Mouse (Mus musculus): Measurements from ENCODE around the gene Slc11a1.
"Not testable (repeated sequence)": the region's sequence is repeated elsewhere in the genome, so short reads cannot be mapped to it uniquely, and the experiment has no call there.

Gene Slc11a1

DNA sequence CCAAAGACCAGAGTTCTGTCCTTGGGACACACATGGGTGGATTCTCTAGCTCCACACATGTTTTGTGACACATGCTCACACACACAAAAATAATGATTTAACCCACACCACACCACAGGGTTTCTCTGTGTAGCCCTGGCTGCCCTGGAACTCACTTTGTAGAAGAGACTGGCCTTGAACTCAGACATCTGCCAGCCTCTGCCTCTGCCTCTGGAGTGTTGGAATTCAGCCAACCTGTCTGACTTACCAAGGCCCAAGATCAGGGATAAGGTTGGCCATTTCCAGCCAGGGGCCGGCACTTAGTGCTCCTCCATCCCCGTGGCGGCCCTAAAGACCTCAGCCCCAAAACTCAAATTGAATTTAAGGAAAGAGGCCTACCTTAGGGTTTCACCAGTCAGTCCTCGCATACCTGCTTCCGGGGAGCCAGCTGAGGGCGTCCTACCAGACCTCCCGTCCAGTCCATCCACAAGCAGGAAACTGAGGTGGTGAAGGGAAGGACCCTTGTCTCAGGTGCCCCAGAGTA lies 13.5 kb downstream of the Slc11a1 start:
- Histone ChIP-seq H3K36me3 (ENCODE audit: control insufficient read depth, insufficient read depth, low read length, poor library complexity, severe bottlenecking) (no peaks in the 10 kb centered on the region), H3K27me3 (ENCODE audit: control insufficient read depth, insufficient read depth, low read length, poor library complexity, severe bottlenecking) (no peaks in the 10 kb centered on the region)
- no peak for DNase-seq (ENCODE audit: low read depth, low spot score)

DNA sequence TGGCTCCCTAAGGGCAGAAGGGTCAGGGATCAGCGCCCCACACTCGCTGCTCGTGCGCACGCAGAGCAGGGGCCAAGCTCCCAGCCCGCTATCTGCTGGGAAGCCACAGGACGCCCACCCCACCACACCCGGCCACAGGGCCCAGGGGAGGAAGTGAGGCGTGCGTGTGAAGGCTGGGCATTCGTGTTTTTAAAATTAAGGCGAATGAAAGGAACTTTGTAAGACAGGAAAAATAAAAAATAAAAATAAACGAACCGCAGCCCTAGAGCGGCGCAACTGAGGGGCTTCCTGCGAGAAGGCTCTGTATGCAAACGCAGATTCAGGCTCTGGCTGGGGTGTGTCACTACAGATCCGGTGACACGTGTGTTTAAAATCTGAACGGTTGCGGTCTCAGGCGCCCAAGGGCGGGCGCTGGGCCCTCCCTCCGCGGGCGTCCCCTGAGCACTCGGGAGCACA lies 14.9 kb downstream of the Slc11a1 start:
- H3K27me3 ChIP-seq (ENCODE audit: control insufficient read depth, insufficient read depth, low read length, poor library complexity, severe bottlenecking): no peaks in the 10 kb centered on the region
- H3K36me3 ChIP-seq (ENCODE audit: control insufficient read depth, insufficient read depth, low read length, poor library complexity, severe bottlenecking): 0 out of 2 replicates have a peak, but pooled peaks cover 2% of the 10 kb centered on the region
- DNase-seq (ENCODE audit: low read depth, low spot score): peak; percentile 86

DNA sequence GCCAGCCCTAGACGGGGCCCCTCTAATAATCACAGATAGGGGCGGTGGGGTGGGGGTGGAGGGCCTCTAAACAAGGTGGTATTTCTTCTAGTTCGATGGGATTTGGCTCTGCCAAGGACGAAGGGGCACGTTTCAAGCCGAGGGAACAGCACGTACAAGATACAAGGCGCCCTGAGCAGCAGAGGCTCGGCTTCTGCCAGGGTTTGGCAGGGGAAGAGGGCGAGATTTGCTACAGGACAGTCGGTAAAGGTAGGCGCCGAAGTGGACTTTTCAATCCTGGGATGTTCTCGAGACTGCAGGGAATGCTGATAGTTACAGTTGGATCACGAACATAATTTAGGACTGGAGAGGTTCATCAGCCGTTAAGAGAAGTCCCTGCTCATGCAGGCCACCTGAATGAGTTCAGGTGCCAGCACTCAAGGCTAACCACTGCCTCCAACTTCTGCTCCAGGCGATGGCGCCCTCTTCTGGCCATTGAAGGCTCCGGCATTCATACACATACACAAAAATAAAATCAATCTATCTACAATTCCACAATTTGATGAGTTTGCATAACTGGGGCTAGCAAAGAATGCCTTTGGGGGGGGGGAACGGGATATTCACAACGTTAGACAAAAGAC lies 15.4 kb downstream of the Slc11a1 start:
- Histone ChIP-seq H3K27me3 (ENCODE audit: control insufficient read depth, insufficient read depth, low read length, poor library complexity, severe bottlenecking) (no peaks in the 10 kb centered on the region), H3K36me3 (ENCODE audit: control insufficient read depth, insufficient read depth, low read length, poor library complexity, severe bottlenecking) (peaks cover 4% of the 10 kb centered on the region; the same call in 1 of the 2 replicates)
- peak; percentile 89 for DNase-seq (ENCODE audit: low read depth, low spot score)

DNA sequence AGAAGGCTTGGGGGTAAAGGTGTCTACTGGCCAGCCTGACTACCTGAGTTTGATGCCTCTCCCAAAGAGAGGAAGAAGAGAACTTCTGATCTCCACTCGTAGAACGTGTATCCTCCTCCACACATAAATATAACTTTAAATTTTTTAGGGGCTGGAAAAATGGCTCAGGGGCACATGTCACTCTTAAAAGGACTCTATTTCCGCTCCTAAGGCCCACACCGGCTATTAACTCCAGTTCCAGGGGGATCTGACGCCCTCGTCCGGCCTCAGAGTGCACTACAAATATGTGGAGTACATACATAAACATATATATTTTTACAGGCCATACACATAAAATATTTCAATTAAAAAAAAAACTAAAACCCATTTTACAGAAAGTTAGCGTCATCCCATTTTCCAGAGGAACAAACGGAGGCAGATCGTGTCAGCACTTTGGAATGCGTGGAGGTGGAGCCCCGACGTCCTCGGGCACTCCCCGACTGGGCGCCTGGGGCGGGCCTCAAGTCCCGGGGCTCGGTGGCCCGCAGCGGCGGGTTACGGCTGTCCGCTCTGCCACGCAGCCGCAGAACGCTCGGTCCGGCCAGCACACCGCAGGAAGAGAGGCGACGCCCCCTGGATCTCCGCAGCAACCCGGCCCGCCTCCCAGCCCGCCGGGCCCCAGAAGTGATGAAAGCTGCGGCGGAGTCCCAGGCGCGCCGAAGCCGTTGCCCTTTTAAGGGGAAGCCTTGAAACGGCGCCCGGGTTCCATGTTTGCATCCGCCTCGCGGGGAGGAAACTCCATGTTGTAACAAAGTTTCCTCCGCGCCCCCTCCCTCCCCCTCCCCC lies 16.1 kb downstream of the Slc11a1 start, which contains the start of gene Ctdsp1:
Ctdsp1 (plus strand) TSS at position 586 of the 825 bp plus-strand sequence.
- no peaks in the 10 kb centered on the region for H3K27me3 ChIP-seq (ENCODE audit: control insufficient read depth, insufficient read depth, low read length, poor library complexity, severe bottlenecking)
- peak; percentile 93 for DNase-seq (ENCODE audit: low read depth, low spot score)
- peaks cover 4% of the 10 kb centered on the region; the same call in 1 of the 2 replicates for H3K36me3 ChIP-seq (ENCODE audit: control insufficient read depth, insufficient read depth, low read length, poor library complexity, severe bottlenecking)

DNA sequence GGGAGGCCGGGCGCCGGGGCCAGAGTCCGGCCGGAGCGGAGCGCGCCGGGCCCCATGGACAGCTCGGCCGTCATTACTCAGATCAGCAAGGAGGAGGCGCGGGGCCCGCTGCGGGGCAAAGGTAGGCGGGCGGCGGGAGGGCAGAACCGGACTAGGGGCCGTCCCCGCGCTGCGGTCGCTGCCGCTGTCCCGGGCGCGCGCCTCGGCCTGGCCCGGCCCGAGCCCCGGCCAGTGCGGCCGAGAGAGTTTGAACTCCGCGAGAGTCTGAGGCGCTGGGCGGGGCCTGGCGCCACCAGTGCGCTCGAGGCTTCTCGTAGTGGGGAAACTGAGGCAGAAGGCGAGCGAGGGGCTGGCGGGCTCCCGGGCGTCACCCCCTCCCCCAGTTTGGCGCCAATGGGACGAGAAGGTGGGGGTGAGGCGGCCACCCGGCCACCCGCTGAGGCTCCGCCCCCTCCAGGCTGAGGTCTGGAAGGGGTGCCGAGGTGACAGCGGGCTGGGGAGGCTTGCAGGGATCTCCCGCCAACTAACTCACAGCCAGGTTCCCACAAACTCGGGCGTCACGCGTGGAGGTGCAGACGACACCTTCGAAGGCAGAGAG lies 16.9 kb downstream of the Slc11a1 start:
- peak; percentile 59 for DNase-seq (ENCODE audit: low read depth, low spot score)
- peaks cover 4% of the 10 kb centered on the region; the same call in 1 of the 2 replicates for H3K36me3 ChIP-seq (ENCODE audit: control insufficient read depth, insufficient read depth, low read length, poor library complexity, severe bottlenecking)
- H3K27me3 ChIP-seq (ENCODE audit: control insufficient read depth, insufficient read depth, low read length, poor library complexity, severe bottlenecking): no peaks in the 10 kb centered on the region

DNA sequence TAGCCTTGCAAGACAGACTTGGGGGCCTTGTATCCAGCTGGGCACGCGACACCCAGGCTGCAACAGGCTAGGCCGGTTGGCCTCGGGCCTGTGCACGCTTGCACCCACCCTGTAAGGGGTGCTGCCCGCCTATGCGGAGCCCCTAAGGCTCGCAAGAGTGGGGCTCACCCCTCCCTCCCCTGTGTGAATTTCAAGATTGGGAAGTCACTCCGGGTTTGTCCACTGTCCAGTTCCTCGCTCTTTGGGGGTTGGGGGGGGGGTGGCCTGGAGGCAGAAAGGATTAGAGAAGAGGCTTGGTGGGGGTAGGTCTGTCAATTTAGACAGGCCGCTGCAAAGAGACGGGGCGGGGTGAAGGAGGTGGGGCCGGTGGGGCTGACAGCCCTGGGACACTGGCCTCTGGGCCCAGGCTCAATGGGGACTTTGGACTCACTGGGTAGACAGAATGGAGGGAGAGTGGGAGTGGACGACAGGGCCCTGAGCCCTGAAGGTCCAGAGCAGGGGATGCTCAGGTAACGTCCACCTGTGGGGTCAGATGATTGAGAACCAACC lies 17.5 kb downstream of the Slc11a1 start:
- peaks cover 4% of the 10 kb centered on the region; the same call in 1 of the 2 replicates for H3K36me3 ChIP-seq (ENCODE audit: control insufficient read depth, insufficient read depth, low read length, poor library complexity, severe bottlenecking)
- no peak for DNase-seq (ENCODE audit: low read depth, low spot score)

DNA sequence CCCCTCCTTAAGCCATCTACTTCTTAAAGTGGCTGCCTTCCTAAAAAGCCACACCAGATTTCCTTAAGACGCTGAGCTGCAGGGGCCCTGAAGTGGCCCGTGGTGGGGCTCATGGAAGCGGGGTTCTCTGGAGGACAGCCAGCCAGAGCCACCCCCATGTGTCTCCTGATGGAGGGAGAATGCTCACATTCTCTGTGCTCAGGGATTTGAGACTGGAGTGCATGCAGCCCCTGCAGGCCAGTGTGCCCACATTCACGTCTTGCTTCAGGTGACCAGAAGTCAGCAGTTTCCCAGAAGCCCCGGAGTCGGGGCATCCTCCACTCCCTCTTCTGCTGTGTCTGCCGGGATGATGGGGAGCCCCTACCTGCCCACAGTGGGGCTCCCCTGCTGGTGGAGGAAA lies 18.0 kb downstream of the Slc11a1 start:
- Histone ChIP-seq H3K27me3 (ENCODE audit: control insufficient read depth, insufficient read depth, low read length, poor library complexity, severe bottlenecking) (no peaks in the 10 kb centered on the region), H3K36me3 (ENCODE audit: control insufficient read depth, insufficient read depth, low read length, poor library complexity, severe bottlenecking) (peaks cover 4% of the 10 kb centered on the region; the same call in 1 of the 2 replicates)

More for the DNA sequence above, 17.5 kb downstream of the Slc11a1 start:
- no peaks in the 10 kb centered on the region for H3K27me3 ChIP-seq (ENCODE audit: control insufficient read depth, insufficient read depth, low read length, poor library complexity, severe bottlenecking)

DNA sequence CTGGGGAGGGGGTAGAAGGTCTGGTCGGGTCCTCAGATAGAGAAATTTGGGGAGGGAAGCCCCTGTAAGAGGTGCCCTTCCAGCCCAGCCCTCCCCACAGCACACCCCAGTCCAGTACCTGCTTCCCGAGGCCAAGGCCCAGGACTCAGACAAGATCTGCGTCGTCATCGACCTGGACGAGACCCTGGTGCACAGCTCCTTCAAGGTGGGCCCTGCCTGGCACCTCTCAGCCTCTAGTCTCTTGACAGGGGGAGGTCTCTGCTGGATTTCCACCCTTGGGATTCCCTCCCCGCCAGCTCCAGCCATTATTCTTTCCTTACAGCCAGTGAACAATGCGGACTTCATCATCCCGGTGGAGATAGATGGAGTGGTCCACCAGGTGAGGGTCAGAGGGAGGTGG lies 18.7 kb downstream of the Slc11a1 start:
- Histone ChIP-seq H3K36me3 (ENCODE audit: control insufficient read depth, insufficient read depth, low read length, poor library complexity, severe bottlenecking) (peaks cover 4% of the 10 kb centered on the region; the same call in 1 of the 2 replicates), H3K27me3 (ENCODE audit: control insufficient read depth, insufficient read depth, low read length, poor library complexity, severe bottlenecking) (no peaks in the 10 kb centered on the region)
- DNase-seq (ENCODE audit: low read depth, low spot score): no peak

More for the DNA sequence above, 18.0 kb downstream of the Slc11a1 start:
- no peak for DNase-seq (ENCODE audit: low read depth, low spot score)

DNA sequence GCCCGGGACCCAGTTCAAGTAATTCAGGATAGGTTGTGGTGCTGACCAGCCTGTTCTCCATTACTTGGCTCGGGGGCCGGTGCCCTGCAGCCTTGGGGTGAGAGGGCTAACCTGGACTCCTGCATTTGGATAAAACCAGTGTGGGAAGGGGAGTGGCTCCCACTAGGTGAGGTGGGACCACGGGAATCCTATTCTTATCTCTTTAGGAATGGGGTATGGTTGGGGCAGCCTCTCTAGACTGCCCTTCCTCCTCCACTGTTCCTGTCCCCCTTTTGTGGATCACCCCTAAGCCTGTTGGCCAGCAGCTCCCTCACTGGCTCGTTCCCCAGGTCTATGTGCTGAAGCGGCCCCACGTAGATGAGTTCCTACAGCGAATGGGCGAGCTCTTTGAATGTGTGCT lies 19.3 kb downstream of the Slc11a1 start:
- DNase-seq (ENCODE audit: low read depth, low spot score): no peak
- H3K36me3 ChIP-seq (ENCODE audit: control insufficient read depth, insufficient read depth, low read length, poor library complexity, severe bottlenecking): peaks cover 4% of the 10 kb centered on the region; the same call in 1 of the 2 replicates
- no peaks in the 10 kb centered on the region for H3K27me3 ChIP-seq (ENCODE audit: control insufficient read depth, insufficient read depth, low read length, poor library complexity, severe bottlenecking)

DNA sequence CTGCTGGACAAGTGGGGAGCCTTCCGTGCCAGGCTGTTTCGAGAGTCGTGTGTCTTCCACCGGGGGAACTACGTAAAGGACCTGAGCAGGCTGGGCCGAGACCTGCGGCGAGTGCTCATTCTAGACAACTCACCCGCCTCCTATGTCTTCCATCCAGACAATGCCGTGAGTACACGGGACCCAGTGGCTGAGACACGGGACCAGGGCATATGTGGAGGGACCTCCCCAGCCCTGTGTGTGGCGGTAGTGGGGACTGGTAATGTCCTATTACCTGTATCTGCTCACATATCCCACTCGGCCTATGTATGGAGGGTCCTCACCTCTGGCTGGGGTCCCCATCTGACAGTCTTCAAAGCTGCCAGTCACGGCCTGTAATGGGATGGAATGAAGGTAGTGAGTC lies 19.9 kb downstream of the Slc11a1 start:
- DNase-seq (ENCODE audit: low read depth, low spot score): no peak
- Histone ChIP-seq H3K36me3 (ENCODE audit: control insufficient read depth, insufficient read depth, low read length, poor library complexity, severe bottlenecking) (peaks cover 4% of the 10 kb centered on the region; the same call in 1 of the 2 replicates), H3K27me3 (ENCODE audit: control insufficient read depth, insufficient read depth, low read length, poor library complexity, severe bottlenecking) (no peaks in the 10 kb centered on the region)

DNA sequence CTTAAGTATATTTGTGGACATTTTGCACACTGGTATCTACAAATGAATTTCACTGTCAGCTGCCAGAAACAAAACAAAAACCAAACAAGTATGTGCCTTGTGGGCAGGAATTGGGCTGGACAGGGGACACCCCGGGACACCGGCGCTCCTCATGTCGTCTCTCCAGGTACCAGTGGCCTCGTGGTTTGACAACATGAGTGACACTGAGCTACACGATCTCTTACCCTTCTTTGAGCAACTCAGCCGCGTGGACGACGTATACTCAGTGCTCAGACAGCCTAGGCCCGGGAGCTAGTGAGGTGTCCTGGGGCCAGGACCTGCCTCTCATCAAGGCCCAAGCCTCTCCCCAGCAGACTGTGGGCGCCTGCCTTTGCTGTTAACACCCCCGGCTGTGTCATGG lies 20.3 kb downstream of the Slc11a1 start:
- DNase-seq (ENCODE audit: low read depth, low spot score): no peak
- Histone ChIP-seq H3K27me3 (ENCODE audit: control insufficient read depth, insufficient read depth, low read length, poor library complexity, severe bottlenecking) (no peaks in the 10 kb centered on the region), H3K36me3 (ENCODE audit: control insufficient read depth, insufficient read depth, low read length, poor library complexity, severe bottlenecking) (peaks cover 4% of the 10 kb centered on the region; the same call in 1 of the 2 replicates)

DNA sequence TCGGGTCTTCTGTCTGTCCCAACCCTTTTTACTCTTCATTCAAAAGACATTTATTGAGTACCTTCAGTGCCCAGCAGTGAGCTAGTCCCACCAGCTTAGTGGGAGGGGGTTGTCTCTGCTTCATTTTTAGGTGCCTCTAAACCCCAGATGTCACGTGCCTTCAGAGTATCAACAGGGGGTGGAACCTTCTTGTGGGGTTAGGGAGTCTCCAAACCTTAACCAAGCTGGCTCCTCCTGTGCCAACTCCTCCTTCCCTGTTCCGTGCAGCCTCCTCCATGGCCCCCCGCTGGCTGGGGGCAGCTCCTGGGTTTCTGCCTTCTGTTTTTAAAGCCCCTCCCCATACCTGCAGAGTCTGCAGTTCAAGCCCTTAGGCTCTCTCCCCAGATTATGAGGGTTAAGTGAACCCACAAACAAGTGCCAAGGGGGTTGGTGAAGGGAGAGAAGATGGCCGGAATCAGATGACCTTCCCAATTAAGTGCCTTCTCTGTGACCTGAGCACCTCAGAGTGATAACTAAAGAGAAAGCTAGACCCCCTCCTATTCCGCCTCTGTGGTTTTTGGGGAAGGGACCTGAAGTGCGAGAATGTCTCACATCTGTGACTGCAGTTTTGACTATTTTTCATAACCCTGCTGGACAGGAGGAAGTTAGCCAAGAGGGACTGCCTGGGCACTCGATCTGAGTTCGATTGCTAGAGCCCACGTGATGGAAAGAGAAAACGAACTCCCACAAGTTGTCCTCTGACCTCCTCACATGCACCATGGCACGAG lies 21.6 kb downstream of the Slc11a1 start:
- H3K27me3 ChIP-seq (ENCODE audit: control insufficient read depth, insufficient read depth, low read length, poor library complexity, severe bottlenecking); DNase-seq (ENCODE audit: low read depth, low spot score); H3K36me3 ChIP-seq (ENCODE audit: control insufficient read depth, insufficient read depth, low read length, poor library complexity, severe bottlenecking): not testable (repeated sequence)

DNA sequence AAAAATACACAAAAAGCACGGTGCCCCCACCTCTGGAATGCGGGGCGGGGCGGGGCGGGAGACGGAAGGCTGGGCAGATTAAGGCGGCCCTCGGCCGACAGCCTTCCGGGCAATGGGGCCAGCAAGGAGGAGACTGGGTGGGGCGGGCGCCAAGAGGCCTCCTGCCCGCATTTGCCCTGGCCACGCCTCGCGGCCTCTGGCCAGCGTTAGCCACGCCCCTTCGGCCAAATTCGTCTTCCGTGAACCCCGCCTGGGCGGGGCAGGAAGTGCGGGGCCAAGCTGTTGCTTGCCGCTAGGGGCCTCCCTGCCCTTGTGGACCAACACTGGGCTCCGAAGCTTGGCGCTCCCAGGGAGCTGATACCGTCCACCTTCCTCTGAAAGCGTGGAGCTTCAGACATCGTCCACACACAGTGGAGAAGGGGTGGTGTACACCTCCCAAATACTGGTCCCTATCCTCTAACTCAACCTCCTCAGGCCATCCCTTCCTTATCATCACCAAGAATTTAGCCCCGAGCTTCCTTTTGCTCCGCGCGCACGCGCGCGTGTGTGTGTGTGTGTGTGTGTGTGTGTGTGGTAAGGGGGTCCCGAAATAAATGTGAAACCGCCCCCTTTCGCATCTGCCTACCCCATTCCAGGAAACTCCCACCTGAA lies 22.4 kb downstream of the Slc11a1 start:
- H3K27me3 ChIP-seq (ENCODE audit: control insufficient read depth, insufficient read depth, low read length, poor library complexity, severe bottlenecking): no peaks in the 10 kb centered on the region
- peak; percentile 94 for DNase-seq (ENCODE audit: low read depth, low spot score)
- H3K36me3 ChIP-seq (ENCODE audit: control insufficient read depth, insufficient read depth, low read length, poor library complexity, severe bottlenecking): peaks cover 4% of the 10 kb centered on the region; the same call in 1 of the 2 replicates

All from splenic B cell, adult 2 months (primary cell).